Mouse (Mus musculus) megakaryocyte-erythroid progenitor cell, adult 5 weeks (primary cell): ENCODE data around the gene Ube3a. TPM values are rescaled to one million over a fixed set of nuclear protein-coding genes. Genes with fewer than 3 reads are reported as not detected.

Experiments used
- polyA plus RNA-seq: library from polyadenylated mRNA; stranded (reverse); fragments of >175 nt; gene quantifications from 2 replicates; pipeline ENCODE4 v1.2.3, GENCODE M21; 2012

Gene Ube3a
- polyA plus RNA-seq: 36.2 and 41.3 TPM in 2 replicates

DNA sequence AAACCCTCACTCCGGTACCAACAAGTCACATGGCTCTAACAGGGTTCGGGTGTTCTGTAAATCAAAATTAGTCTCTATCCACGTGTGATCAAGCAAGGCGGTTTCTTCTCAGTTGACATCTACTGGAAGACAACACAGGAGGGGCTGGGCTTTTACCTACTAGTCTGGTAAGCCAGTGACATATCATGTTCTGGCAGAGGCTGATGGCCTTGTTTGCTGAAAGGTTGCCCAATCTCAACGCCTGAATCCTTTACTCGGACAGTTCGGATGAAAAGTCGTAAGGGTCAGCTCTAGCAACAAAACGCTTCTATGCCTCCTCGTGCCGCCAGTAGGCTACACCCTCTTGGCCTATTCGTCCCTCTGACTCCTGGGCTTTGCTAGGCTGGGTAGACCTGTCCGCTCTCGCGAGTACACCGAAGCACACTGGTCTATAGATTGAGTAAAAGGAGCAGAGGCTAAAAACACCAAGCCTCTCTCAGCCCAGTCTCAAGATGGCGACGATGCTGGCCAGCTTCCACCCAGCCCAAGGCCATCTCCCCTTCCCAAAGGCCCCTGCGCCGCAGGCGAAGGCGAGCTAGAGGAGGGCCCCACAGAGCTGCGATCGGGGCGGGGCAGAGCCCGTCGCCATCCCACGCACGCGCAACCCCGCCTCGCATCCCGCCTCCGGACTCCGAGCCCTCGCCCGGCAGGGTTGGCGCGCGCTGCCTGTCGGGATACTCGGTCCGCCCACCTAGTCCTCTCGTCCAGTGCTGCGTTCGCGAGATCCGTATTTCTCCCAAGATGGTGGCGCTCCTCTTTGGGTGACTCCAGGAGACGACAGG is at the start of gene Ube3a:
TSS of gene Ube3a (plus strand) at position 706 of the 821 bp plus-strand sequence.

